Mouse (Mus musculus) thymus, adult 2 months (tissue): ENCODE data around the gene Olfr314.

Source experiments
- CTCF ChIP-seq: fragments of 200-500 bp; IDR thresholded peaks from 2 replicates; pipeline ENCODE4 v1.5.1; 2012; ENCODE audit warnings: mild to moderate bottlenecking, control low read depth, low read length, moderate library complexity, borderline replicate concordance; ENCODE audit not compliant: control insufficient read depth, poor library complexity, insufficient read depth; ENCODE audit errors: extremely low read depth
- POLR2A ChIP-seq: fragments of 200-500 bp; IDR thresholded peaks from 2 replicates; pipeline ENCODE4 v1.6.1; 2012; ENCODE audit warnings: mild to moderate bottlenecking, low read length, control low read depth, moderate library complexity; ENCODE audit not compliant: control insufficient read depth, poor library complexity, insufficient read depth; ENCODE audit errors: extremely low read depth

GRCm38 (mm10) chr11:58788346-58788745 lies 5.6 kb downstream of the Olfr314 start:
- TF ChIP-seq CTCF (no peak), POLR2A (no peak)
